Mouse (Mus musculus) large intestine, adult 2 months (tissue): Measurements from ENCODE around the gene Zfp207. TPM values are rescaled to one million over a fixed set of nuclear protein-coding genes. Genes with fewer than 3 reads are reported as not detected.
A peak's percentile ranks its signal among the peaks of the same experiment; 100 is the strongest.
"Not testable (repeated sequence)": the region's sequence is repeated elsewhere in the genome, so short reads cannot be mapped to it uniquely, and the experiment has no call there.

ENCODE experiments used
- DNase-seq: peaks from one replicate; pipeline ENCODE4 v3.0.0-alpha.2; 2012; ENCODE audit warnings: low read depth, low spot score
- WGBS: fragments of 180-500 bp; shearing (Covaris S2); methylation state at CpG from one replicate; pipeline ENCODE4 v1.1.7; 2018; 5-methylcytosine and 5-hydroxymethylcytosine counted together
- polyA plus RNA-seq: library from polyadenylated mRNA; depleted of rRNA; stranded (reverse); fragments of >200 nt; gene quantifications from 2 replicates; pipeline ENCODE4 v1.2.3, GENCODE M21; 2012; rRNA removed

Gene Zfp207
- polyA plus RNA-seq = 73.8 and 97.8 TPM in 2 replicates

- peak; percentile 92 for DNase-seq
- under 1% methylated on average over 33 of the region's 33 CpGs for WGBS
Observed at GRCm38 (mm10) chr11:80383019-80383625, at the start of gene Zfp207. Gene Zfp207 (plus strand): TSS chr11:80383279.

- WGBS = 12% methylated on average over 7 of the region's 7 CpGs
Observed at GRCm38 (mm10) chr11:80335609-80336350, 47.3 kb upstream of the Zfp207 start.

GRCm38 (mm10) chr11:80336351-80336730 lies 46.7 kb upstream of the Zfp207 start:
- WGBS = 28% methylated on average over 6 of the region's 6 CpGs
- no peak for DNase-seq

More at GRCm38 (mm10) chr11:80335609-80336350, 47.3 kb upstream of the Zfp207 start:
- DNase-seq = no peak

GRCm38 (mm10) chr11:80342482-80342881 lies 40.6 kb upstream of the Zfp207 start:
- no peak for DNase-seq
- 26% methylated on average over 2 of the region's 2 CpGs for WGBS

- 70% methylated on average over 5 of the region's 5 CpGs for WGBS
- DNase-seq = peak; percentile 64
Observed at GRCm38 (mm10) chr11:80351832-80352430, 31.1 kb upstream of the Zfp207 start.

GRCm38 (mm10) chr11:80354832-80355231 lies 28.2 kb upstream of the Zfp207 start:
- WGBS = 48% methylated on average over 4 of the region's 4 CpGs
- DNase-seq = no peak

- 83% methylated on average over 1 of the region's 1 CpGs for WGBS
- DNase-seq = no peak
Observed at GRCm38 (mm10) chr11:80368949-80369348, 14.1 kb upstream of the Zfp207 start.

GRCm38 (mm10) chr11:80376651-80377050 lies 6.4 kb upstream of the Zfp207 start:
- WGBS = 51% methylated on average over 4 of the region's 4 CpGs
- no peak for DNase-seq

- peak; percentile 38 for DNase-seq
- under 1% methylated on average over 42 of the region's 43 CpGs for WGBS
Observed at GRCm38 (mm10) chr11:80377712-80378451, 5.2 kb upstream of the Zfp207 start, which contains the start of gene 5730455P16Rik. Gene 5730455P16Rik (minus strand): TSS chr11:80378034.

GRCm38 (mm10) chr11:80378452-80379068 lies 4.5 kb upstream of the Zfp207 start:
- DNase-seq = not testable (repeated sequence)
- 53% methylated on average over 2 of the region's 2 CpGs for WGBS

- DNase-seq = not testable (repeated sequence)
- WGBS = 89% methylated on average over 7 of the region's 7 CpGs
Observed at GRCm38 (mm10) chr11:80379184-80379583, 3.9 kb upstream of the Zfp207 start.

GRCm38 (mm10) chr11:80382626-80383018 lies 457 bp upstream of the Zfp207 start:
- no peak for DNase-seq
- 0% methylated on average over 12 of the region's 12 CpGs for WGBS

- under 1% methylated on average over 20 of the region's 20 CpGs for WGBS
- no peak for DNase-seq
Observed at GRCm38 (mm10) chr11:80383626-80384046, 557 bp downstream of the Zfp207 start.

- no peak for DNase-seq
Observed at GRCm38 (mm10) chr11:80384461-80384860, 1.4 kb downstream of the Zfp207 start.

GRCm38 (mm10) chr11:80385055-80385454 lies 2.0 kb downstream of the Zfp207 start:
- 6% methylated on average over 4 of the region's 4 CpGs for WGBS
- DNase-seq = no peak

GRCm38 (mm10) chr11:80386790-80387189 lies 3.7 kb downstream of the Zfp207 start:
- DNase-seq = no peak
- 51% methylated on average over 2 of the region's 2 CpGs for WGBS

- DNase-seq = no peak
- 84% methylated on average over 1 of the region's 1 CpGs for WGBS
Observed at GRCm38 (mm10) chr11:80389885-80390284, 6.8 kb downstream of the Zfp207 start.

- 72% methylated on average over 2 of the region's 2 CpGs for WGBS
- no peak for DNase-seq
Observed at GRCm38 (mm10) chr11:80391407-80392120, 8.5 kb downstream of the Zfp207 start.

GRCm38 (mm10) chr11:80395930-80396329 lies 12.9 kb downstream of the Zfp207 start:
- 73% methylated on average over 3 of the region's 3 CpGs for WGBS
- no peak for DNase-seq
